Mouse (Mus musculus) 416B (cell line): ENCODE results near the gene Carhsp1.
A peak's percentile ranks its signal among the peaks of the same experiment; 100 is the strongest.

Experiments used
- DNase-seq: peaks from one replicate; pipeline ENCODE4 v3.0.0; 2011; ENCODE audit warnings: low read depth

Gene Carhsp1

DNA sequence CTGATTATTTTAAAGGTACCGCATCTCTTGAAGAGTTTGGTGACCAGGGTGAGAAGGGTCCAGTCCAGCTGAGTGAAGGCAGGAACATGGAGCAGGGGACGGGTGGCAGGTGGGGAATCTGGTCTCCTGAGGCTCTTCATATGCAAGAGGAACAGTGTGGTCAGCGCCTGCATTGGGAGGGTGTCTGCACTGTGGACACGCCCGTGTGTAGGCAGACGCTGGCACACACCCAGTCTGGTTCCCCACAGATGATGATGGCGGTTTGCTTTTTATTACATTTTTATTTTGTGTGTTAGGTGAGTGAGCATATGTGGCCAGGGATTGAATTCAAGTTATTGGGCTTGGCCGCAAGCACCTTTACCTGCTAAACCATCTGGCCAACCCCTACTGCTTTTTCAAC is 3.6 kb upstream of the Carhsp1 start:
- DNase-seq = no peak

DNA sequence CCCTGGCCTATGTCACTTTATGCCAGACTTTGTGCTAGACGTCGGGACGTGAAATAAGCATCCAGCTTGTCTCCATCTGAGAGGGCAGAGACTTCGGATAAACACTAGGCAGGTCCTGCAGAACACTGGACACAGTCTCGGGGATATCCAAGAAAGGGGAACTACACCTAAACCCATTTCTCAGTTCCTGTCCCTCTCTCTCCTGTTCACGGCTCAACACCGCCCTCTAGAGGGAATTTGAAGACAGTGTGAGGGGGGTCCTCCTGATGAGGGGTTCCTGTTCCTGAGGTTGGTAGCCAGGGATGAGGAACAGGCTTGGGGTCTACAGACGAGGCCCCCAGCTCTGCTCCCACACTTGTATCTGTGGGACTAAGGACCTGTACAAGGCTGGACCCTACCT is 2.2 kb upstream of the Carhsp1 start:
- peak; percentile 87 for DNase-seq

DNA sequence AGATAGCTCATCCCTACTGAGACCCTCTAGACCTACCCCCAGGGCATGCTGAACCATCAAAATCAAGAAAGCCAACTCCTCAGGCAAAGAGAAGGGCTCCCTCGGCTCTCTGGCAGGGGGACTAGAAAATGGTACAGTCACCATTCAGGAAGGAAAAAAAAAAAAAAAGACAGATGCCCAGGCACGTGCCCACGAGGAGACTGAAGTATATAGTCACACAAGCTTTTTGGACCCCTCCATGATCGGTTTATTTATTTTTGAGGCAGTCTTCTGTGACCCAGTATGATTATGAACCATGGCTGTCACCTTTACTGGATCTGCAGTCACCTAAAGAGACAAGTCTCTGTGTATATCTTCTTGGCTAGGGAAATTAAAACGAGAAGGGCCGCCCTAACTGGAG is 1.4 kb upstream of the Carhsp1 start:
- peak; percentile 25 for DNase-seq

DNA sequence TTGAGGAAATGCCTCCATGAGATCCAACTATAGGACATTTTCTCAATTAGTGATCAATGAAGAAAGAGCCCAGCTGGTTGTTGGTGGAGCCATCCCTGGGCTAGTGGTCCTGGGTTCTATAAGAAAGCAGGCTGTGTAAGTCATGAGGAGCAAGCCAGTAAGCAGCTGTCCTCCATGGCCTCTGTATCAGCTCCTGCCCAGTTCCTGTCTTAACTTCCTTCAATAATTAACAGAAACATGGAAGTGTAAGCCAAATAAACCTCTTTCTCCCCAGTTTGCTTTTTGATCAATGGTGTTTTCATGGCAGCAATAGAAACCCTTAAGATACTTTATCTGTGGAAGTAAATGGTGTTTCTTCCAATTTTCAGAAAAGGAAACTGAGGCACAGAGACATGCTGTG is 856 bp upstream of the Carhsp1 start:
- no peak for DNase-seq

DNA sequence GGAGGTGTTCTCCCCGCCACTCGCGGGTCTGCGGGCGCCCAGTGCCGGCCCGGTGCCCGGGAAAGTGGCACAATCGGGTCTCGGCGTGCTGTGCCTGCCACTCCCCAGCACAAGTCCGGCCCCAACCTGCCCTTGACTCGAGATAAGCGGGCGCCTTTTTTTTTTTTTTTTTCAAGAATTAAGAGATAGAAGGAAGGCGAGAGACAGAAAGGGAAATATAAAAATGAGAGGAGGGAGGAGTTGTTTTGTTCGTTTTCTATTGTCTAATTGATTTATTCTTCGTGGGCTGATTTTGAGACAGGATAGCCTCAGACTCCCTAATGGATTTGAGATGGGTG is 364 bp upstream of the Carhsp1 start:
- DNase-seq = no peak

DNA sequence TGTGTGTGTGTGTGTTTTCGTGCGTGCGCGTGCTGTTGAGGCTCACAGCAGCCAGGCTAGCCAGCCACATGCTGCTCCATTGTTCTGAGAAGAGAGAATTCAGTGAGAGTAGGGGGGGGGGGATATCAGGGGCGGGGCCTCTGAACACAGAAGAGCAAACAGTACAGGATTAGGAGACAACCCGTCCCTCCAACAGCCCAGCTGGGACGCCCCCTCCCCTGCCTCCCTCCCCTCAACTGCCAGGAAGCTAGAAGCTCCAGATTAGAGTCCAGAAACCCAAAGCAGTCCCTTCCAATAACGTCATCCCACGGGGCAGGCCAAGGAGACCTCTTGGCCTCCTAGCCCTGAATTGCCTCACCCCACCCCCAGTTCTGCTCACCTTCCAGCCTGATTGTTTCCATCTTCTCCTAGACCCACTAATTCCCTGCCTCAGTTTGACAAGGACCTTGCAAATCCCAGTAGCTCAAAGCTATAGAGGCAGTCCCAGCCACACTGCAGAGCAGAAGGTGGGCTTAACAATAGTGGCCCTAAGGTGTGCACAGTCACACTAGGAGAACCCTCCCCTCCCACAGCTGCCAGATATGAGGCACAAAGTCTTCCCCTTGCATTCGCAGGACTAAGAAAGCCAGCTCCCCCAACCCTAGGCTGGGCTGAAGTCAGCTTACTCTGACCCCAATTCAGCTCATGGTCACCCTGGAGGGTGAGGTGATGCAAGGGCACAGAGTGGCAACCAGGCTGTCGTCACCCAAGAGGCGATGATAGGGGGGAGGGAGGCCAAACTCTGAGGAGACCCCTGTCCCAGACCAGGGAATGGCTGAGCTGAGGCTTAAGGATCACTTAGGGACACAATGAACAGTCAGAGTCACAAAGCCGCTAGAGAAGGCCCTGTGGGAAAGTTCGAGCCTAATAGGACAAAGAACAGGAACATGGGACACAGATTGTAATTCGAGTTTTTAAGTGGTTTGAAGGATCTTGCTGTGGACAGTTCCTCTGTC is 1.6 kb downstream of the Carhsp1 start:
- no peak for DNase-seq

DNA sequence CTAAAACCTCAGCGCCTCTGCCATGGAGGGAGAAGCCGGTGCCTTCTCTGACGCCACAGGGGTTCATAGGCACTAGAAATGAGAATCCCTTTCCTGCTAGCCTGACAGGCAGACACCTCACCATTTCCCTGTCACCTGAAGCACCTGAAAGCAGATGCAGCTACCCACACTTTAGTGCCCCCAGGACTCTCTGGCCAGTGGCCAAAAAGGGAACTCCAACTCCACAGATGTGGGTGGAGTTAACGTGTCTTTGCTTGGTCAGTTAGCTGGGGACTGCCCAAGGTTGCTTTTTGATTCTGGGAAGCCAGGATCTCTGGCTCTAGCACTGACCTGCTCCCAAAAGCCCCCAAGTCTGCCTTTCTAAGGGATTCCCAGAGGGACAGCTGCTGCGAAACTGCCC is 2.5 kb downstream of the Carhsp1 start:
- DNase-seq = no peak

DNA sequence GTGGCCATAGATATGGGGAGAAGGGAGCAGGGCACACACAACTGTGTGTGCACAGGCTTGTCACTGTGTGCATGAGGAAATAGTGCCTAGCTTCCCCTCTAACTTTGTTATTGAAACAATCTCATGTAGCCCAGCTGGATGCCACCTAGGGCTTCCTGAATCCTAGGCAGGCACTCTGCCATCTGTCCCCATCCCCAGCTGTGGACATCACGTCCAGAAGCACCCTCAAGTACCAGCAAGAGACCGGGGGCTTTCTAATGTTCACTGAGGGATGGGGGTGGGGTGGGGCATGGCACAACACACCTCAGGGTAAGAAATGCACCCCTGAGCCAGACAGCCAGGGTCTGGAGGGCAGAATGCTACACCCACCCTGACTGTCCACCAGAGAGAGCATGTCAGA is 3.6 kb downstream of the Carhsp1 start:
- DNase-seq = no peak

DNA sequence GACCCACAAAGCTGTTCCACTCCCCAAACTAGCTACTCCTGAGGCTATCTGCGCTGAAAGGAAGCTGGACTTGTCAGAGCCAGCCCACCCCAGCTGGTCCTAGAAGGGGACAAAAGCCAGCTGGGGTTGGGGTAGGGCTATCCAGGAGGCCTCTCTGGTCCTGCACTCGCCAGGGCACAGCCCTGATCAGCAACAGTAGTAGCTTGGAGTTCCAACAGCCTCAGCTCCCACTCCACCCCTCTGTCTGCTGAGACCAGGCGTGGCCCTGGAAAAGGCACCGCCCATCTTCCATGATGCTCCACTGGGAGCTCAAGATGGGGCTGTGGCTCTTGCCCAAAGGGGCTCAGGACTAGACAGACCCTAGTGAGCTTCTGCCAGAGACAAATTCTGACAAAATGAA is 4.1 kb downstream of the Carhsp1 start:
- DNase-seq = no peak

DNA sequence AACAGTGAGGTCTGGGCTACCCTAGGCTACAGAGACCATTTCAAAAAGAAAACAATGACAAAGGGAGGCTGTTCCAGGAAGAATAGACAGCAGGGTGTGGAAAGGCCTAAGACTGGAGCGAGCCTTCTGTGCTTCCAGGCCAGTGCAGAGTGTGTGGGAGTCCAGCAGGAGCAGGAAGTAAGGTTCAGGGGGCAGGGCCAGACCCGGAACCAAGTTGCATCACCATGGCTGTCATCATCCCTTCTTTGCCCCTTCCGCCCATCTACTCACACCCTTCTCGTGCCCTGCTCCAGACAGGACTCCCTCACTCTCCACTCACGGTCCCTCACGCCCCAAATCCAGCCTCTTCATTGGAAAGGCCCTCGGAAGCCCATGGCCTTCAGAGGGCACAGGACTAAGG is 4.7 kb downstream of the Carhsp1 start:
- DNase-seq = peak; percentile 57

DNA sequence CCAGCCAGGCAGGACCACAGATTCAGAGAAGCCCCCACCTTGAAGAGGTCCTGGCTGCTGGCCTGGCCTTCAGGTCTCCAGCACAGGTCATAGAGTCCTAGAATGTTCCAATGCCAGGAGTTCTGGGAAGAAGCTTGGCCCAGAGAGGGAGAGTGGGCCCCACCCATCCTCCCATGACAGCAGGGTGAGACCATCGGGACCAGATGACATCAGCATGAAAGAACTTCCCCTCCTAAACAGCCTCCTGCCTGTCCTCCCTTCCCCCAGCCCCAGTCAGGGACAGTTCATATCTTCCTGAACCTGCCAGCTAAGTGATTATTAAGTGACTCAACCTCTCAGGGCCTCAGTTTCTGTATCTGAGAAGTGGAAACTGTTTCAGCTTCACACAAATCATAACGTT is 5.5 kb downstream of the Carhsp1 start:
- peak; percentile 62 for DNase-seq

DNA sequence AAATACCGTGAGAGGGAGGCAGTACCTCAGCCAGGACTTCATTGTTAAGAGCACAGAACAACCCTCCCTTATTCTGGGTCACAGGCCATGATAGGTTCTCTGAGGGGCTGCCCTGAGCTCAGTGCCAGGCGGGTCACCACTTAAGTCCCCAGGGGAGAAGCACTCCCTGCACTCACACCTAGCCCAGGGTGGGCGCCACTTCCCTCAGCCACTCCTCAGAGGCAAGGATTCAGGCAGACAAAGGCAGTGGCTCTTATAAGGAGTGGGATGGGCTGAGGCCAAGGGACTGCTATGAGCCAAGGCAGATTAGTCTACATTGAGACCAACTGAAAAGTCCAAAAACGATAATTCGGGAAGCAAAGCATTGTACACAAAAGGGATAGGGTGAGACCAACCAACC is 6.6 kb downstream of the Carhsp1 start:
- DNase-seq = no peak

DNA sequence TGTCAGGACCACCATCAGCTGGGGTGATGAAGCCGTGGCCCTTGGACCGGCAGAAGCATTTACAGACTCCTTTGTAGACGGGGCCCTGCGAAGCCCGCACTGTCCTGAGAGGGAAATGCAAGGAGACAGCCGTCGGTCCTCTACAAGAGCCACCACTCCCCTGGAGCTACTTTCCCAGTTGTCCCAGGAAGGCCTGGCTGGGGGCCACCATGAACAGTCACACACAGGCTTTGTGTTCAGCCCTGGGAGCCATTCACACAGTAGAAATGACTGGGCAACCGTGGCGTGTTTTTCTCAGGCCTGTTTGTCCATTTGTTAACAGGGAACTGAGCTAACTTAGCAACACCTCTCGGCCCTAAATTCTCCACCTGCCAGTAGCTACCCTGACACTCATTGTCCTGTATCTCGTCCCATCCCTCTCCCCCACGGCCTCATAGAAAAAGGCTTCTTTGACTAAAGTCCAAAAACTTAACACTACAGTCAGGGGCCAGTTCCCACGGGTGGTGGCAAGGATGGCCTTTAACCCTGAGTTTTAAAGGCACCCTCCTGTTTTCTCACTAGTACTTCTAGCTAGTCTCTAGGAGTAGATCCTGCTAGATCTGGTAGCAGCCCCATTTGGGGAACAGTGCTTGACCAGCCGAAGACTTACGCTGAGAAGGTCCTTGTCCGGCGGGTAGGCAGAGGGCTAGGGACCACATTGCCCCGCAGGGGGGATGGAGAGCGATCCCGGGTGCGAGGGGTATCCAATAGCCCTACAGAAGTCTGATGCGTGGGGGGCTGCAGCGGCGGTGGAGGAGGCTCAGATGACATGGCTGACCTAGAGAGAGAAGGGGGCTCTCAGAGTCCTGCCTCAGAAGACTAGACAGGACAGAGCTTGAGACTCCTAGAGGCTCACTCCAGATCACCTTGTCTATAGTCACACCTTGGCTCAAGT is 8.1 kb downstream of the Carhsp1 start:
- DNase-seq = no peak

DNA sequence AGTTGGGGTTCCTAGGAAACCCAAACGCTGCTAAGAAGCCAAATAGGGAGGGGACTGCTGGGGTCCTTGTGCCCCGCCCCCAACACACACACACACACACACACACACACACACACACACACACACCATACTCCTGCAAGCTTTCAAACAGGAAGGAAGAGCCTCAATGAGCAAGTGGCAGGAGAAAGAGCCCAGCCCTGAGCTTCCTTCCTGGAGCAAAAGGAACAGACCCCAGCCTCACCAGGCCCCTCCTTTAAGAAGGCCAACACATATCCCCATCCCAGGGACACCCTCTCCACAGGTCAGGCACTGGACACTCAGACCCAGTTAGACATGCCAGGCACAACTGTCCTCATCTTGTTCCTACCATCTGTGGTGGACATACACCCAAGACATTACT is 8.9 kb downstream of the Carhsp1 start:
- DNase-seq = peak; percentile 27

DNA sequence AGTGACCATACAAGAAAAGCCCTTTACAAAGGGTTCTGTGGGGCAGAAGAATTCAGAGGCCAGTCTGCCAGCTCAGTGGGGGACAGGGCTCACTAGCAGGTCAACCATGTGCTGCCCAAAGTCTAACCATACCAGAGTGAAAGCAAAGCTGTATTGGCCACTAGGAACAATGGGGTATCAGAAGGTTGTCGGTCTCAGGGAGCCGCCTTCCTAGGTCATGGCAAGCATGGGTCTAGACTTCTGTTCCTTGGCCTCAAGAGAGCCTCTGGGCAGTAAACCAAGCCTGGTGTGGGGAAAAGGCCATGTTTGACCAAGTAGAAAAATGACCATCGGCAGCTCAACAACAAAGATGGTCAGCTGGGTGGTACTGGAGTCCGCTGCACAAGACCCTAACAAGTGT is 13.2 kb downstream of the Carhsp1 start:
- no peak for DNase-seq

DNA sequence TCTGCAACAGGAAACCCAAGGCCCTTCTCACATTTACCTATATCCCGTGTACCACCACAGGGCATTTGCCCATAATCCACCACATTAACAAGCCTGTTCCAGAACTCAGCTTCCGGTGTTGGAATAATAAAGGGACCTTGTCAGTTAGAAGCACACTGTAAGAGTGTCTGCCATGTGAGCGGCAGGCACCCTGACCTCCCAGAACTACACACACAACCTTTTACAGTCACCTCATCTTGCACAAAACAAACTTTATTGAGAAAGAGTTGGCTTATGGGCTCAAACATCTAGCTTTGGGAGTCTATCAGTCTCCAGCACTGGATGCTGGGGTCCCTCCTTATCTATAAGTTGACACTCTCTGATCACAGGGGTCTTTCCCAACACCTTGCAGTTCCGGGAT is 13.6 kb downstream of the Carhsp1 start:
- DNase-seq = no peak

DNA sequence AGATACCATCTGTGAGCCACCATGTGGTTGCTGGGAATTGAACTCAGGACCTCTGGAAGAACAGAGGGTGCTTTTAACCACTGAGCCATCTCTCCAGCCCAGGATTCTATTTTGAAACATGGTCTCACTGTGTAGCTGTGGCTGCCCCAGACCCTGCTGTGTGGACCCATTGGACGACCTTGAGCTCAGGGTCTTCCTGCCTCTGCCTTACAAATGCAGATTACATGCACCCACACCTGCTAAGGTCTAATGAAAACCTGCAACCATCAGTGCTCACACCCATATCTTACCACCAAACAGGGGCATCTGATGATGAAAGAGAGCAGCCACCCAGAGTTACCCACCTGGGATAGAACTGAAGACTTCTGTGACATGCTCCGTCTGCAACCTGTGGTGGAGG is 15.7 kb downstream of the Carhsp1 start:
- no peak for DNase-seq

DNA sequence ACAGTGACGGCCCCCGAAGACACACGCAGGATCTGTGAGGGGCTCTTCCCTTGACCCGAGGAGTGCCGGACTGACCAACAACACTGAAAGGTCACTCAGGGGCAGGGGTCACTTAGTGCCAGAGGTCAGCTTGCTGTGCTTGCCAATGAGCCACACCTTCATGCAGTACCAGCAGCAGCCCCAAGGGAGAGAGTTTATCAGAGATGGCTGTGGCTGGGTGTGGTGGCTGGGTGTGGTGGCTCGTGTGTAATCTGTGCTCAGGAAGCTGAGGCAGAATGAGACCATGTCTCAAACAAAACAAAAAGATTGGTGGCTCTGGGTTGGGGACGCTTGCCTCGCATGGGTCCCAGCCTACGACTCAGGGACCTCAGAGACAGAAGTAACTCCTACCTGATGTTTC is 16.4 kb downstream of the Carhsp1 start:
- no peak for DNase-seq

DNA sequence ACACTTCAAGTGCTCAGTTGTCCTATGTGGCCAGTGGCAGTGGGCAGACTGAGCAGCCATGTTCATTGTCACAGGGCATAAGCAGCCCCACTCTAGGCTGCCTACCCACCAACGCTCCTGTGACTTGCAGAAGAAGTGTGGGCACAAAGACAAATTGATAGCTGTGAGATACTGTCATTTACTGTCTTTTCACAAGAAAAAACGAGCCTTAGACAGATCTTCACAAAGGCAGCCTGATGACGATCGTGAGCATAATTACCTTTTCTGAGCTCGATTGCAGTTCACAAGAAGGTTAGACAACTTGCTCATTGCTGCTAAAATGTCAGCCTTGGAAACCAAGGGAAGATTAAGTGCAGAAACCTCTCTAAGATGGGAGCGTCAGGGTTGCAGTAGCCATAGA is 16.8 kb downstream of the Carhsp1 start:
- DNase-seq = no peak

DNA sequence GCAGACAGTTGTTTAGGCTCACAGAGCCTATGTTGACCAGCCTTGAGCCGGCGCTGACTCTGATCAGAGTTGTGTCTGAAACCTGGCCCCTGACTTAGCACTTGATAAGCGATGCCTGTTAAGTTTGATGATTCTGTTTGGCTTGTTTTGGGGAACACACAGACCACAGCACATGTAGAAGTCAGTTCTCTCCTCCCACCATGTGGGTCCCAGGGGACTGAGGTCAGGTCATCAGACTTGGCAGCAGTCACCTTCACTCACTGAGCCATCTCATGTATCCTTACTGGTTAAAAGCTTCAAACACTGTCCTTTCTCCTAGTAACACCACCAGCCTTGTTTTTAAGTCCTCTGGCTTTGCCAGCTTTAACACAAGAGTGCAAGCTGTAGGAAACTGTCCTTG is 21.9 kb downstream of the Carhsp1 start:
- no peak for DNase-seq

DNA sequence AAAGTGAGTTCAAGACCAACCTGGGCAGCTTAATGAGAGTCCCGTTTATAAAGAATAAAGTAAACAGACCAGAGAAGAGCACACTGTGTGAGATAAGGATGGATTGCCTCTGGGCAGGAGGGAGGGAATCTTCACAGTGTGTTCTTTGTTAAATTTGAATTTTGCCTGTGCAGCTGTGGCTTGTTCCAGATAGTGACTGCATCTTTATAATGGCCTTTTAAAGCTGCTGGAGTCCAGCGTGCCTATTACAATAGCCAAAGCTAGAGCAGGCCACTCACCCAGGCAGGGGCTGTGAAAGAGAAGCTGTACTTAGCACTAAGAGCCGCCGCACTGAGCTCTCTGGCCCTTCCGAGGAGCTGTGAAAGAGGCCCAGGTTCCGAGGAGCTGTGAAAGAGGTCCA is 26.4 kb downstream of the Carhsp1 start:
- no peak for DNase-seq

DNA sequence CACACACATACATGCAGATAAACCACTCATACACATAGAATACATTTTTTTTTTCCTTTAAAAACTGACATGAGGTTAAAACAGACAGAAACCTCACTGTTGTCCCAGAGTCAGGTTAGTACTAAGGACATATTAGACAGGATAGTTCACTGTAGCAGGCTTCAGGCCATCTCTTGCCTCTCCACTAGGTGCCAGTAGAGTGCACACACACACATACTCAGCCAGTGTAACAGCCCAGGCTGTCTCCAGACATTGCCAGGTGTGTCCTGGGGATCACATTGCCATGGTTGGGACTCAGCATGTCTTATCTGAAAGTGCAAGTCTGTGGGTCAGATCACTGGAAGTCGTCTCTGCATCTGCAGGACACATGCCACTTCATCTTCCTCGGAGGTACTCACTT is 28.1 kb downstream of the Carhsp1 start:
- DNase-seq = peak; percentile 70
